Mouse (Mus musculus): ENCODE data around the gene Gabra5.

Gabra5 gene

DNA sequence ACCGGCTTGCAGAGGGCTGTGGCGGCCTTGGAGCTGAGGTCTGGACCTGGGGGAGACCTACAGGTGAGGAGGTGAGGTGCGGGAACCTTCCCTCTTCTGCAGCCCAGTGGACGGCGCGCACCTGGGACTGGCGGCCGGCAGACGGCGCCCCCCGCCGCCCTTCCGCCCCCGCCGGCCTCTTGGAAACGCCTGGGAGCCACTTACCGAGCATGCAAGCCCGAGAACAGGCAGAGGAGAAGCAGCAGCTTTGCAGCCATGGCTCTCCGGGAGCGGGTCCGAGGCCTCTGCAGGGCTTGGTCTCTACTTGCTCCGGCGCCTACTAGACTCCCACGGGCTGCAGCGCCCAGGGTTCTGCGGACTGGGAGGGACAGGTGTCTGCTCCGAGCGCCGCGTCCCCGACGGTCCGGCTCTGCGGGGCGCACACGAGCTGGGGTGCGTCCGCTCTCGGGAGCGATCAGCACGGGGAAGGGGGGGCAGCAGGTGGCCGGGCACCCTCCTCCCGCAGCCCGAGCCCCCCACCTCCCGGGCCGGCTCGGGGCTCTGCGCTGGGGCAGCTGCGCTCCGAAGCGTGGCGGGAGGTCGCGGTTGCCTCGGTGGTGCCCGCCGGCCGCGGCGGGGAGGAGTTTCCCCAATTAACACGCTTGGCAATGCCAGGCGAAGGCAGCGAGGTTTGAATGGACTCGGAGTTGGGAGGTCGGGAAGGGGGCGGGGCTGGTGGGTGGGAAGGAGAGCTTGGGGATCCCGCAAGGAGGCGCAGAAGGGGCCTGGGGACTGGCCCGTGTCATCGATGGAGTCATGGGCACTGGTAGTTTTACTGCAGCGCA, 123.1 kb downstream of the Gabra5 start, which contains the start of gene Gabrg3:
Gene Gabrg3, minus strand, starts transcription at position 672 of the 824 bp plus-strand sequence.
- DNase-seq, result no peak

DNA sequence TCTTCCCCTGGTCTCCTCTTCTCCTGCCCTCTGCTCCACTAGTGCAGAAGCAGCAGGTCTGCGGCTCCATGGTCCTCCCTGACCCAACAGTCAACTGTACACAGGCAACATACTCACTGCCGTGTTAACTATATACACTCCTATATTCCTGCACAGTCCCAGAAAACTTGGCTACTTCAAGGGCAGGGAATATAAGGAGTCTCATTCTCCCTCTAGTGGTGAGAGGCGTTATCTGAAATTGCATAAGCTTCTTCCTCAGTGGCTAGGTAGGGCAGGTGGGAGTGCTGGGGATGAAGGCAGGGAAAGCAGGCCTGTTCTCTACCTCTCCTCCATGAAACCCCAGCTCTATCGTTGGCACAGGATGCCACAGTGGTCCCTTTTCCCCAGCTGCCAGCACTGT, 125.7 kb downstream of the Gabra5 start:
- peak in 1 of 2 experiments; percentile 8 for DNase-seq

DNA sequence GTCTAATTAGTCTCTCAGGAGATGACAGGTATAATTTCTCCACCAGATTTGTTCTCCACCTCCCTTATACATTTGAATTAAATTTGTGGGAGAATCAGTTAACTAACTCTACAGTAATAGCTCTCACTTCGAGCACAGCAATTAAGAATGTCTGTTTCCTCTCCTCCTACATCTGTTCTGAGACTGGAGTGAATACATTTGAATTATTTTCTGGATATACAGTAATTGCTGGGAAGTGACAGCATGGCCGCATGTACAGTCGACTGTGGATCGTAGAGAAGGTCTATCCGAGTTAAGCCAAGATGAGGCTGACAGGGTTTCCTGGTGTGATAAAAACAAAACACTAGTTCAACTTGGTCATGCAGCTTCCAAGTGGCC, 143.9 kb downstream of the Gabra5 start:
- DNase-seq, result no peak

DNA sequence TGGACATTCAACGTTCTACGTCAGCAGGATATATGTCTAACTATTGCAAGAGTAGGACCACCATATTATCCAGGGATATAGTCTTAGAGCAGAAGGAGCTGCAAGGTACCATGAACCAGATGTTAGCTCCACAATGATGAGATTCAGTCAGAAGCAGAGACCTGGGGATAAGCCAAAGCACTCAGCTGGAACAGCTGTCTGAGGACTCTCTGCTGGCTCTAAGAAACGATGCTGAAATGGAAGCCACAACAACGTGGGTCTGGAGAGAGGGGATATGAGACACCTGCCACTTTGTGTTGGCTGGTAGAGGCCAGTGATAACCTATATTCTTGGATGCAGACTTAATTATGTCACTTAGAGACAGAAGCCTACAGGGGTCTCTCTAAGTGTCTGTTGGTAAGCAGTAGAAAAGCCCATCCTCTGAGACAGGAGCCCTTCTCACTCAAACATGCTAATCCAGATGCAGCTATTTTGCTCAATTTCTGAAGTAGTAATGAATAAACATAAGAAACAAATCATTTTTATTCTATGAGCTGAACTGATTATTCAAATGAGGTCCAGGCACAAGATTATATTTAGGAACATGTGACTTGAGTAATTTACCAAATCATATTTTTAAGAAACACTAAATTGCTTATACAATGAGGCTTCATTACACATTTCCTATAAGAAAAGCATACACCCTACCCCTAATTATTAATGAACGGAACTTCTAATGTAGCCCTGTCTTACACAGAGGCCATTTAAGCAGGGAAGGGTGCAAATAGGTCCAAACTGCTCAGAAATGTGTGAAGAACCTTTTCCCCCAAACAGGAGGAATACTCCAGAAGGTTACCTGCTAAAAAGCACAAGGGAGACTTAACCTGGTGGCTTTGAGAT, 144.5 kb downstream of the Gabra5 start:
- no peak for DNase-seq

DNA sequence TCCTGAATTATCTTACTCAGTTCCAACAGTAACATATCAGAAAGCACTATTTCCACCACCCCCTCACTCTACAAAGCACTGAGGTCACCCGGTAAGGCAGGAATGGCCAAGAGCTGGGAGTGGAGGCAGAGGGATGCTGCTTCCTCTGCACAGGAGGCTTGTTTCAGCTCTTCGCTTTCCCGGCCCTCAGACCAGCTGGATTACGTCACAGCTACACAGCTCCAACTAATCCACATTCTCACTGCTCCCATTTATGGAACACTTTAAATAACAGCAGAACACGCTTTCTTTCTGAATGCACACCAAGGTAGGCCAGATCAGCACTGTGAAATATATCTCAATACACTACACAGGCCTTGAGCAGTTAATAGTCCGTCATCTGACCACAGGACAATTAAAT, 146.0 kb downstream of the Gabra5 start:
- no peak for DNase-seq

DNA sequence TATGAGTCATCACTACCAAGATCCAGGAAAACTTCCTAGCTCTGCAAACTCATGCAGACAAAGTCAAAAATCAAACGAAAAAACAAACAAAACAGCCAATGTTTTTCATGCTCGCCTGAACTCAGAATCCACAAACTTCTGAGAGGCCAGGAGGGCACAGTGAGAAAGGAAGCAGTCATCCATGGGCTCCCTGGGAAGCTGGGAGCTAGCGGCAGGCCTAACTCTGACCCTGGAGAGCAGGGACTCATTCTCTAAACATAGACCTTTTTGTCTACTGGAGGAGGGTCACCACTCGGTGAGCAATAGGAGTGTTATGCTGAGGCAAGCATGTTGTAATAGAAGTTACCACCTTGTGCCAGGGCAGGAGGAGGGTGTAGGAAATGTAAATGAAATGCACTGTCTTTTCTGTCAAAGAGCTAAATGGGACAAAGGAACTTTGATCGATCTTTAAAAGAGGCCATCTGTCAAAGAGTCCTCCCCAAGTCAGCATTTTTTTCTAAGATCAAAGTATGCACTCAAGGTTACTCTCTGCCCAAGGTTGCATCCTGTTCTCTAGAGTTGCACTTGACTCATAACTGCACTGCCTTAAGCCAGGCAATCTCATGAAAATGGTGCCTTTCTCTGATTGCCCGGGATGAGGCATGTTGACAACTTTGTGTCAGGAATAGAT, 151.9 kb downstream of the Gabra5 start:
- DNase-seq, result peak in 1 of 2 experiments; percentile 16
